Mouse (Mus musculus): ENCODE measurements around the gene Trpv2.

GRCm38 (mm10) chr11:62560463-62561016 lies 13.7 kb upstream of the Trpv2 start:
- TF ChIP-seq CTCF (IDR thresholded peaks at IDR 0.05; ENCODE audit: extremely low read depth, insufficient read length, insufficient replicate concordance, low read depth, low read length) (no peak), POLR2A (IDR thresholded peaks at IDR 0.05; ENCODE audit: low read depth, low read length) (no peak)

Measured in small intestine, adult 2 months (tissue).